Mouse (Mus musculus) thymus, adult 2 months (tissue): ENCODE results near the gene Gm13275.

ENCODE experiments used
- CTCF ChIP-seq: fragments of 200-500 bp; IDR thresholded peaks from 2 replicates; pipeline ENCODE4 v1.5.1; 2012; ENCODE audit warnings: mild to moderate bottlenecking, control low read depth, low read length, moderate library complexity, borderline replicate concordance; ENCODE audit not compliant: control insufficient read depth, poor library complexity, insufficient read depth; ENCODE audit errors: extremely low read depth
- POLR2A ChIP-seq: fragments of 200-500 bp; IDR thresholded peaks from 2 replicates; pipeline ENCODE4 v1.6.1; 2012; ENCODE audit warnings: mild to moderate bottlenecking, low read length, control low read depth, moderate library complexity; ENCODE audit not compliant: control insufficient read depth, poor library complexity, insufficient read depth; ENCODE audit errors: extremely low read depth

- no peak for TF ChIP-seq CTCF
- TF ChIP-seq POLR2A = no peak
Measured at GRCm38 (mm10) chr4:88822995-88823394, 28.7 kb downstream of the Gm13275 start.
